Mouse (Mus musculus): ENCODE data around the gene Gpr3.

Gpr3 gene

GRCm38 (mm10) chr4:133233285-133233976 lies 21.1 kb upstream of the Gpr3 start:
- DNase-seq (ENCODE audit: low spot score), result no peak

- no peak for DNase-seq (ENCODE audit: low spot score)
Observed at GRCm38 (mm10) chr4:133229582-133229981, 17.2 kb upstream of the Gpr3 start.

- no peak for DNase-seq (ENCODE audit: low spot score)
Observed at GRCm38 (mm10) chr4:133227636-133228035, 15.3 kb upstream of the Gpr3 start.

GRCm38 (mm10) chr4:133226073-133226472 lies 13.7 kb upstream of the Gpr3 start:
- no peak for DNase-seq (ENCODE audit: low spot score)

- DNase-seq (ENCODE audit: low spot score), result no peak
Observed at GRCm38 (mm10) chr4:133223875-133224274, 11.5 kb upstream of the Gpr3 start.

GRCm38 (mm10) chr4:133221701-133222100 lies 9.4 kb upstream of the Gpr3 start:
- DNase-seq (ENCODE audit: low spot score), result no peak

GRCm38 (mm10) chr4:133220656-133221055 lies 8.3 kb upstream of the Gpr3 start:
- DNase-seq (ENCODE audit: low spot score), result no peak

- no peak for DNase-seq (ENCODE audit: low spot score)
Observed at GRCm38 (mm10) chr4:133218745-133219144, 6.4 kb upstream of the Gpr3 start.

- peak; percentile 39 for DNase-seq (ENCODE audit: low spot score)
Observed at GRCm38 (mm10) chr4:133217641-133218040, 5.3 kb upstream of the Gpr3 start.

- DNase-seq (ENCODE audit: low spot score), result no peak
Observed at GRCm38 (mm10) chr4:133213661-133214060, 1.3 kb upstream of the Gpr3 start.

GRCm38 (mm10) chr4:133213268-133213590 lies 893 bp upstream of the Gpr3 start:
- no peak for DNase-seq (ENCODE audit: low spot score)

- DNase-seq (ENCODE audit: low spot score), result peak; percentile 47
Observed at GRCm38 (mm10) chr4:133212562-133213267, 379 bp upstream of the Gpr3 start.

GRCm38 (mm10) chr4:133210788-133211390 lies 1.4 kb downstream of the Gpr3 start:
- DNase-seq (ENCODE audit: low spot score), result no peak

- DNase-seq (ENCODE audit: low spot score), result no peak
Observed at GRCm38 (mm10) chr4:133210023-133210787, 2.1 kb downstream of the Gpr3 start.

GRCm38 (mm10) chr4:133209366-133209765 lies 3.0 kb downstream of the Gpr3 start:
- no peak for DNase-seq (ENCODE audit: low spot score)

- no peak for DNase-seq (ENCODE audit: low spot score)
Observed at GRCm38 (mm10) chr4:133204379-133204778, 8.0 kb downstream of the Gpr3 start.

GRCm38 (mm10) chr4:133203591-133203990 lies 8.7 kb downstream of the Gpr3 start:
- no peak for DNase-seq (ENCODE audit: low spot score)

GRCm38 (mm10) chr4:133202254-133202653 lies 10.1 kb downstream of the Gpr3 start:
- no peak for DNase-seq (ENCODE audit: low spot score)

GRCm38 (mm10) chr4:133201006-133201771 lies 11.1 kb downstream of the Gpr3 start:
- DNase-seq (ENCODE audit: low spot score), result peak; percentile 39

GRCm38 (mm10) chr4:133200343-133200742 lies 12.0 kb downstream of the Gpr3 start:
- DNase-seq (ENCODE audit: low spot score), result no peak

GRCm38 (mm10) chr4:133199743-133200142 lies 12.6 kb downstream of the Gpr3 start:
- no peak for DNase-seq (ENCODE audit: low spot score)
